Mouse (Mus musculus) liver, embryonic 14.5 days (tissue): Measurements from ENCODE around the gene Cfap74. TPM values are rescaled to one million over a fixed set of nuclear protein-coding genes. Genes with fewer than 3 reads are reported as not detected.

Experiments
- ATAC-seq: fragments of 200-750 bp; cut with Nextera tagmentation; 2 replicates; pipeline ENCODE4 v1.8.0; 2017; ENCODE audit warnings: moderate number of reproducible peaks, mild to moderate bottlenecking, moderate library complexity; ENCODE audit not compliant: insufficient read depth
- DNase-seq, 3 experiments: peaks; one replicate each; pipeline ENCODE4 v3.0.0-alpha.2; 2012 to 2013; ENCODE audit warnings: low read depth in 3 of 3, low spot score in 3 of 3
- H3K27ac ChIP-seq: fragments of 300-500 bp; sonication (generic); 2 replicates; pipeline ENCODE4 v1.5.1; 2014; ENCODE audit warnings: moderate library complexity, mild to moderate bottlenecking, control low read depth, inconsistent platforms
- H3K27me3 ChIP-seq: fragments of 300-500 bp; sonication (generic); 2 replicates; pipeline ENCODE4 v1.6.1; 2014; ENCODE audit warnings: mild to moderate bottlenecking, low read length, moderate library complexity; ENCODE audit not compliant: control insufficient read depth, insufficient read depth
- H3K36me3 ChIP-seq: fragments of 300-500 bp; sonication (generic); replicated peaks from 2 replicates; pipeline ENCODE4 v1.6.1; 2014; ENCODE audit warnings: low read depth; ENCODE audit not compliant: control insufficient read depth, insufficient read depth
- H3K4me1 ChIP-seq, 2 experiments: fragments of 200-500 bp in 1 of 2; fragments of 300-500 bp in 1 of 2; sonication (generic) in 1 of 2; replicated peaks; 2 replicates each; pipeline ENCODE4 v1.6.1; 2012 to 2014; ENCODE audit warnings: antibody characterized with exemption in 1 of 2, inconsistent platforms in 1 of 2, low read length in 1 of 2; ENCODE audit not compliant: control insufficient read depth in 2 of 2, insufficient read depth in 2 of 2
- H3K4me2 ChIP-seq: fragments of 300-500 bp; sonication (generic); 2 replicates; pipeline ENCODE4 v1.6.1; 2014; ENCODE audit warnings: low read depth, mild to moderate bottlenecking, control low read depth, moderate library complexity
- H3K4me3 ChIP-seq, 2 experiments: fragments of 200-500 bp in 1 of 2; fragments of 300-500 bp in 1 of 2; sonication (generic) in 1 of 2; 2 replicates each; pipeline ENCODE4 v1.5.1; 2012 to 2014; ENCODE audit warnings: low read depth in 2 of 2, low read length in 2 of 2, mild to moderate bottlenecking in 2 of 2, control low read depth in 1 of 2, inconsistent platforms in 1 of 2, moderate library complexity in 1 of 2; ENCODE audit not compliant: insufficient read depth in 1 of 2
- H3K9ac ChIP-seq: fragments of 300-500 bp; sonication (generic); replicated peaks from 2 replicates; pipeline ENCODE4 v1.6.1; 2014; ENCODE audit warnings: mild to moderate bottlenecking, control low read depth, moderate library complexity
- H3K9me3 ChIP-seq: fragments of 300-500 bp; sonication (generic); 2 replicates; pipeline ENCODE4 v1.6.1; 2016; ENCODE audit warnings: low read length, mixed read lengths; ENCODE audit not compliant: control insufficient read depth
- CTCF ChIP-seq: IDR thresholded peaks from 2 replicates; pipeline ENCODE4 v1.5.1; 2016; ENCODE audit warnings: antibody characterized with exemption, low read depth, control low read depth
- EP300 ChIP-seq: IDR thresholded peaks from 2 replicates; pipeline ENCODE4 v1.6.1; 2016; ENCODE audit warnings: antibody characterized with exemption, low read depth
- WGBS: fragments of 180-500 bp; shearing (Covaris S2); extraction: QIAGEN DNeasy Blood & Tissue Kit; methylation state at CpG from one replicate; pipeline ENCODE4 v1.1.7; 2014; ENCODE audit not compliant: insufficient replicate concordance; 5-methylcytosine and 5-hydroxymethylcytosine counted together
- polyA plus RNA-seq, 2 experiments: library from polyadenylated mRNA; depleted of rRNA in 1 of 2; stranded (reverse) in 1 of 2; unstranded in 1 of 2; fragments of >200 nt; fragmentation: Nextera tagmentation in 1 of 2; extraction: Ambion mirVana in 1 of 2; gene quantifications; 2 replicates each; pipeline versions ENCODE4 v1.2.1 to v1.2.3; 2012 to 2014

The Cfap74 gene
- polyA plus RNA-seq, 2 experiments = 0.03 to 0.08 TPM

GRCm38 (mm10) chr4:155429202-155429601 is 20.2 kb downstream of the Cfap74 start:
- WGBS = 59% methylated on average over 3 of the region's 3 CpGs
- no peaks in the 10 kb centered on the region for H3K27me3 ChIP-seq
- H3K36me3 ChIP-seq = no peaks in the 10 kb centered on the region
- no peak overlapping the region for H3K4me3 ChIP-seq
- no peak overlapping the region for H3K27ac ChIP-seq
- no peak overlapping the region for H3K4me2 ChIP-seq
- DNase-seq (no peak), ATAC-seq (no peak)
- H3K4me1 ChIP-seq = no peaks in the 10 kb centered on the region
- TF ChIP-seq CTCF (no peak), EP300 (no peak)
- H3K9ac ChIP-seq = no peak overlapping the region
- no peaks in the 10 kb centered on the region for H3K9me3 ChIP-seq

- Histone ChIP-seq H3K27me3 (no peaks in the 10 kb centered on the region), H3K4me2 (no peak overlapping the region), H3K9me3 (no peaks in the 10 kb centered on the region), H3K4me3 (no peak overlapping the region), H3K4me1 (no peaks in the 10 kb centered on the region), H3K36me3 (no peaks in the 10 kb centered on the region), H3K9ac (no peak overlapping the region), H3K27ac (no peak overlapping the region)
- 72% methylated on average over 6 of the region's 6 CpGs for WGBS
- DNase-seq (no peak), ATAC-seq (no peak)
- no peak for TF ChIP-seq CTCF
- no peak for TF ChIP-seq EP300
Observed at GRCm38 (mm10) chr4:155432358-155432757, 23.4 kb downstream of the Cfap74 start.

- no peak overlapping the region for H3K27ac ChIP-seq
- no peaks in the 10 kb centered on the region for H3K27me3 ChIP-seq
- no peaks in the 10 kb centered on the region for H3K9me3 ChIP-seq
- ATAC-seq (no peak), DNase-seq (no peak)
- 48% methylated on average over 5 of the region's 5 CpGs for WGBS
- no peaks in the 10 kb centered on the region for H3K36me3 ChIP-seq
- no peak overlapping the region for H3K4me3 ChIP-seq
- no peaks in the 10 kb centered on the region for H3K4me1 ChIP-seq
- no peak overlapping the region for H3K9ac ChIP-seq
- TF ChIP-seq CTCF (no peak), EP300 (no peak)
- no peak overlapping the region for H3K4me2 ChIP-seq
Observed at GRCm38 (mm10) chr4:155433993-155434392, 25.0 kb downstream of the Cfap74 start.

- no peak for DNase-seq
- Histone ChIP-seq H3K9me3 (no peaks in the 10 kb centered on the region), H3K27ac (no peak overlapping the region), H3K4me3 (no peak overlapping the region), H3K4me2 (no peak overlapping the region), H3K4me1 (no peaks in the 10 kb centered on the region), H3K9ac (no peak overlapping the region), H3K27me3 (no peaks in the 10 kb centered on the region), H3K36me3 (no peaks in the 10 kb centered on the region)
- 44% methylated on average over 3 of the region's 3 CpGs for WGBS
- TF ChIP-seq EP300 (no peak), CTCF (no peak)
- ATAC-seq = no peak
Observed at GRCm38 (mm10) chr4:155442808-155443207, 33.8 kb downstream of the Cfap74 start.

GRCm38 (mm10) chr4:155451597-155451996 is 42.6 kb downstream of the Cfap74 start:
- H3K4me3 ChIP-seq = no peak overlapping the region
- no peak for ATAC-seq
- WGBS = 47% methylated on average over 10 of the region's 10 CpGs
- no peaks in the 10 kb centered on the region for H3K9me3 ChIP-seq
- H3K9ac ChIP-seq = no peak overlapping the region
- no peak overlapping the region for H3K27ac ChIP-seq
- H3K4me1 ChIP-seq = no peaks in the 10 kb centered on the region
- H3K36me3 ChIP-seq = no peaks in the 10 kb centered on the region
- H3K4me2 ChIP-seq = no peak overlapping the region
- TF ChIP-seq CTCF (no peak), EP300 (no peak)
- no peaks in the 10 kb centered on the region for H3K27me3 ChIP-seq
- DNase-seq = no peak
